Mouse (Mus musculus): ENCODE measurements around the gene Cavin3. TPM values are rescaled to one million over a fixed set of nuclear protein-coding genes. Genes with fewer than 3 reads are reported as not detected.
A peak's percentile ranks its signal among the peaks of the same experiment; 100 is the strongest.

The Cavin3 gene
- polyA plus RNA-seq (2016; fragmentation: Nextera tagmentation; extraction: Ambion mirVana): 29.2 and 29.3 TPM in 2 replicates

- Histone ChIP-seq H3K27ac (no peak within 1 kb of the TSS; the same call in 1 of the 2 replicates), H3K4me2 (replicated peaks) (peak within 1 kb of the TSS; percentile 83), H3K4me1 (peaks cover 22% of the 10 kb centered on the region), H3K36me3 (no peaks in the 10 kb centered on the region), H3K9me3 (no peaks in the 10 kb centered on the region), H3K4me3 (peak within 1 kb of the TSS; percentile 47), H3K27me3 (replicated peaks) (peaks cover 6% of the 10 kb centered on the region; the same call in 1 of the 2 replicates), H3K9ac (peak within 1 kb of the TSS; percentile 57)
- 3% methylated on average over 63 of the region's 63 CpGs for WGBS
- ATAC-seq (ENCODE audit: low FRiP score, low read depth): peak; percentile 88
These were observed at the start of gene Cavin3 for GRCm38 (mm10) chr7:105481505-105482411. TSS of gene Cavin3 (minus strand) at chr7:105482300.

DNA sequence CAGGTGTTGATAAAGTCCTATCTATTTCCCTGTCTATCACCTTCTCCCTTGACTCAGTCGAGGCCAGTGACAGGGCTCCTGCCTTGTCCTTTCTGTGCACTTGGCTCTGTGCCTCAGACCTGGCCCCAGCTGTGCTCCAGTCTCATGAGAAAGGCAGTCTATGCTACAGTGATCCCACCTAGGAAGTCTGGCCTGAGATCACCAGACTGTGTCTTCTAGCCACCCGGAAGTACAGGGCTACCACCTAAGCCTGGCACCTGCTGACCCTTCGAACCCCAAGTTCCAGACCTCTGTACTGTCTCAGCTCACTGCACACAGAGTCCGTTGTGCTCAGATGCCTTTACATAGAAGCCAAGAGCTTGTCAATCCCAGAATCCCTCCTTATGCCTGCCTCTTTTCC is 46.0 kb upstream of the Cavin3 start:
- Histone ChIP-seq H3K9me3 (no peaks in the 10 kb centered on the region), H3K4me2 (replicated peaks) (no peak overlapping the region), H3K4me1 (no peaks in the 10 kb centered on the region), H3K27ac (no peak overlapping the region), H3K9ac (no peak overlapping the region), H3K4me3 (no peak overlapping the region), H3K27me3 (replicated peaks) (no peaks in the 10 kb centered on the region), H3K36me3 (no peaks in the 10 kb centered on the region)
- 79% methylated on average over 4 of the region's 4 CpGs for WGBS
- ATAC-seq (ENCODE audit: low FRiP score, low read depth): no peak; the same call in 1 of the 2 replicates

DNA sequence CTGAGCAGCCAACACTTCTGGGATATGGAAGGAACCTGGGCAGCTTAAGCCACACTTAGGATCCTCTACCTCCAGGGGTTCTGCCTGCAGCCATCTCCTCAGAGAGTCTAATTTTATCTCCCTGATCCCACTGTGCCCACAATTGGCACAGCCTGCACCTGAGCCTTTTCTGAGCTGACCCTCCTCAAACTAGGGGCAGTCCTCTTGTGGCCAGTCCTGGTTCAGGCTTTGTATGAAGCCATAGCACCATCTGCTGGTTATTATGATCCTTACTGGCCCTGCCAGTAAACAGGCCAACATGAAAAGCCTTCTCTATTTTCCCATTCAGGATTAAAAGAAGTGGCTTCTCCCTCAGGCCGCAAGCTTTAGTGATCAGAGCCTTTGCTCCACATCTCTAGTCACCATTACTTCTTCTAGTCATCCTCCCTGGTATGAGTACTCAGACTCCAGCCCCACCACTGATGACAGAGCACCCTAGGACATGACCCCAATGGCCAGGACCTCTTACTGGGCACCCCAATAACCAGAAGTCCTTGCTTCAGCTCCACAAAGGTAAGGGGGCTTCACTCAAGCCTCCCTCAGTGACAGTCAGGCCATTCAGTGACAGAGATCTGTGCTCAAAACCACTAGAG is 45.3 kb upstream of the Cavin3 start:
- H3K36me3 ChIP-seq: no peaks in the 10 kb centered on the region
- H3K4me1 ChIP-seq: no peaks in the 10 kb centered on the region
- ATAC-seq (ENCODE audit: low FRiP score, low read depth): peak; percentile 59; the same call in 1 of the 2 replicates
- no peaks in the 10 kb centered on the region for H3K27me3 ChIP-seq (replicated peaks)
- no peak overlapping the region for H3K27ac ChIP-seq
- no peaks in the 10 kb centered on the region for H3K9me3 ChIP-seq
- WGBS: 56% methylated on average over 1 of the region's 1 CpGs
- no peak overlapping the region for H3K4me3 ChIP-seq
- no peak overlapping the region for H3K4me2 ChIP-seq (replicated peaks)
- H3K9ac ChIP-seq: no peak overlapping the region

DNA sequence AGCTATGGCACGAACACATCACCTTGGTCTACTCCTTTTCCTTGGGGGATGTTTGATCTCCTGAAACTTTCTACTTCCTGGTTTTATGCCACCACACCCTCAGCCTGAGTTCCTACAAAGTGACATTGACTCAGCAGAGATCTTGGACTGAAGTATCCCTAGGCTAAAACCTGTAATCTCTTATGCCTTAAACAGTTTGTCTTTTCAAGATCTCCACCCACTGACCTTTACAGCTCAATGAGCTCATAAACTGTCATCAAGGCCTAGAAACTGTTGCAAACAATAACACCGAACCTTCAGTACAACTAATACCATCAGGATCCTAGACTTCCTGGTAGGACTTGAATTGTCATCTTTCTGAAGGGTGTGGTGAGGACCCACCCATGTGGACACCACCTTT is 42.1 kb upstream of the Cavin3 start:
- 92% methylated on average over 2 of the region's 2 CpGs for WGBS
- Histone ChIP-seq H3K4me1 (no peaks in the 10 kb centered on the region), H3K36me3 (no peaks in the 10 kb centered on the region), H3K9ac (no peak overlapping the region), H3K27me3 (replicated peaks) (no peaks in the 10 kb centered on the region), H3K4me2 (replicated peaks) (no peak overlapping the region), H3K9me3 (no peaks in the 10 kb centered on the region), H3K4me3 (no peak overlapping the region), H3K27ac (no peak overlapping the region)
- ATAC-seq (ENCODE audit: low FRiP score, low read depth): no peak

GRCm38 (mm10) chr7:105520201-105520600 is 38.1 kb upstream of the Cavin3 start:
- Histone ChIP-seq H3K4me3 (no peak overlapping the region), H3K27me3 (replicated peaks) (no peaks in the 10 kb centered on the region), H3K9me3 (no peaks in the 10 kb centered on the region), H3K27ac (no peak overlapping the region), H3K4me2 (replicated peaks) (no peak overlapping the region), H3K4me1 (no peaks in the 10 kb centered on the region), H3K36me3 (no peaks in the 10 kb centered on the region), H3K9ac (no peak overlapping the region)
- WGBS: 42% methylated on average over 6 of the region's 6 CpGs
- no peak for ATAC-seq (ENCODE audit: low FRiP score, low read depth)

DNA sequence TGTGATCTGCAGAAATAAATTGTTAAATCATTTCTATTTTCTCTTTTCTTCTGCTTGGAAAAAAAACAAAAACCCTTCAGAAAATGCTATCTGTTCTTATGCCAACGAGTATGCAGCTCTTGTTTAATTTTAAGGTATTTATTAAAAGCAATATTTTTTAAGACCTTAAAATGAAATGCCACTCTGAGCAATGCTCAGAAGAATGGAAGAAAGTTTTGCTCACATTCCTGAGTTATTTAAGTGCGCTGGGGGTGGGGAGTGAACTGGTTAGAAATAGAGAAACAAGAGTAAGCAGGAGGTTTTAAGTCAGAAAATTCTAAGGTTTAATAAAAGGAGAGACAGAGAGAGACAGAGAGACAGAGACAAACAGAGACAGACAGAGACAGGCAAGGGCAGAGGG is 37.7 kb upstream of the Cavin3 start:
- H3K4me1 ChIP-seq: no peaks in the 10 kb centered on the region
- no peak overlapping the region for H3K9ac ChIP-seq
- no peaks in the 10 kb centered on the region for H3K9me3 ChIP-seq
- no peaks in the 10 kb centered on the region for H3K36me3 ChIP-seq
- WGBS: 83% methylated on average over 2 of the region's 2 CpGs
- H3K27me3 ChIP-seq (replicated peaks): no peaks in the 10 kb centered on the region
- no peak overlapping the region for H3K4me2 ChIP-seq (replicated peaks)
- no peak for ATAC-seq (ENCODE audit: low FRiP score, low read depth)
- H3K4me3 ChIP-seq: no peak overlapping the region
- no peak overlapping the region for H3K27ac ChIP-seq

DNA sequence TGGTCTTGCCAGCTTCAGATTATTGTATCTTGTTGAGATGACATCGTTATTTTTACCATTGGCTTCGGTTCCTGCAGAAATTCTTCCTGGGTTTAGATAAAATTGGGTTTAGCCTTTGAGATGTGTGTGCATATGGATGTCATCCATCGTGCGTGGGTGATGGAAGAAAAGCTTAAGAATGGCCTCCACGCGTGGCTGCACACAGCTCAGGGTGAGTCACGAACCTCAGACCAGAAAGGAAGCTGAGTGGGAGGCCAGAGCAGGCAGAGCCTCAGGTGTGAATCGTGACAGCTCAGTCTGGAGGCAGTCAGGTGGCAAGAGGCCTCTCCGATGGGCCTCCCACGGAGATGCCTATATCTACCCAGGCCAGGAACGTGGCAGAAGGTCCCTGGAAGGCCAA is 37.2 kb upstream of the Cavin3 start:
- no peak overlapping the region for H3K9ac ChIP-seq
- no peaks in the 10 kb centered on the region for H3K9me3 ChIP-seq
- WGBS: 76% methylated on average over 11 of the region's 11 CpGs
- H3K27ac ChIP-seq: no peak overlapping the region
- H3K36me3 ChIP-seq: no peaks in the 10 kb centered on the region
- H3K27me3 ChIP-seq (replicated peaks): no peaks in the 10 kb centered on the region
- no peak overlapping the region for H3K4me2 ChIP-seq (replicated peaks)
- no peak overlapping the region for H3K4me3 ChIP-seq
- H3K4me1 ChIP-seq: no peaks in the 10 kb centered on the region
- ATAC-seq (ENCODE audit: low FRiP score, low read depth): no peak

- Histone ChIP-seq H3K27me3 (replicated peaks) (no peaks in the 10 kb centered on the region), H3K4me2 (replicated peaks) (no peak overlapping the region), H3K36me3 (no peaks in the 10 kb centered on the region), H3K9me3 (no peaks in the 10 kb centered on the region), H3K4me3 (no peak overlapping the region), H3K4me1 (no peaks in the 10 kb centered on the region), H3K9ac (no peak overlapping the region), H3K27ac (no peak overlapping the region)
- WGBS: 67% methylated on average over 9 of the region's 9 CpGs
- ATAC-seq (ENCODE audit: low FRiP score, low read depth): no peak
These were observed 34.7 kb upstream of the Cavin3 start for GRCm38 (mm10) chr7:105516669-105517360.

- Histone ChIP-seq H3K9ac (no peak overlapping the region), H3K9me3 (no peaks in the 10 kb centered on the region), H3K36me3 (no peaks in the 10 kb centered on the region), H3K4me2 (replicated peaks) (no peak overlapping the region), H3K27ac (no peak overlapping the region), H3K4me3 (no peak overlapping the region), H3K27me3 (replicated peaks) (no peaks in the 10 kb centered on the region), H3K4me1 (no peaks in the 10 kb centered on the region)
- 12% methylated on average over 5 of the region's 5 CpGs for WGBS
- peak; percentile 38 for ATAC-seq (ENCODE audit: low FRiP score, low read depth)
These were observed 33.1 kb upstream of the Cavin3 start for GRCm38 (mm10) chr7:105515178-105515577.

DNA sequence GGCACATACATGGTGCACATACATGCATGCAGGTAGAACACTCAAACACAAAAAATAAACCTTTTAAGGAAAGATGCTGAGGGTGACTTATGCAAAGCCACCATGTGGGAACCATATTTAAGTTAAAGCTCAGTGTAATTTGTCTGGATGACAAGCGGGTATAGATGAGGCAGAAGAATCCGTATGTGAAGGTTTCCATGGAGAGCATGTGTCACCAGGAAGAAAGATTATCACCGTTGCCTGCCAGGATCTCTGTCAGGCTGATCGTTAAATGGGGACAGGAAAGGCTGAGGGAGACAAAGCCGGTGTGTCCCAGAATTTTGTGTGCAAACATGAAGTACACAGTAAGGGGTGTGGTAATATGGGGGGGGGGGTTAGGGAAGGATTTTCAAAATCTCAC is 32.5 kb upstream of the Cavin3 start:
- peak; percentile 46 for ATAC-seq (ENCODE audit: low FRiP score, low read depth)
- H3K4me3 ChIP-seq: no peak overlapping the region
- H3K27me3 ChIP-seq (replicated peaks): no peaks in the 10 kb centered on the region
- H3K9ac ChIP-seq: no peak overlapping the region
- H3K36me3 ChIP-seq: no peaks in the 10 kb centered on the region
- H3K4me2 ChIP-seq (replicated peaks): no peak overlapping the region
- no peaks in the 10 kb centered on the region for H3K9me3 ChIP-seq
- H3K4me1 ChIP-seq: no peaks in the 10 kb centered on the region
- no peak overlapping the region for H3K27ac ChIP-seq
- 56% methylated on average over 5 of the region's 5 CpGs for WGBS

GRCm38 (mm10) chr7:105513845-105514291 is 31.8 kb upstream of the Cavin3 start:
- peak; percentile 70 for ATAC-seq (ENCODE audit: low FRiP score, low read depth)
- Histone ChIP-seq H3K4me1 (no peaks in the 10 kb centered on the region), H3K4me2 (replicated peaks) (no peak overlapping the region), H3K36me3 (no peaks in the 10 kb centered on the region), H3K9ac (no peak overlapping the region), H3K27me3 (replicated peaks) (no peaks in the 10 kb centered on the region), H3K4me3 (no peak overlapping the region), H3K9me3 (no peaks in the 10 kb centered on the region), H3K27ac (no peak overlapping the region)
- WGBS: 65% methylated on average over 5 of the region's 5 CpGs

- no peak for ATAC-seq (ENCODE audit: low FRiP score, low read depth)
- Histone ChIP-seq H3K36me3 (no peaks in the 10 kb centered on the region), H3K4me3 (no peak overlapping the region), H3K27me3 (replicated peaks) (no peaks in the 10 kb centered on the region), H3K4me2 (replicated peaks) (no peak overlapping the region), H3K4me1 (no peaks in the 10 kb centered on the region), H3K27ac (no peak overlapping the region), H3K9ac (no peak overlapping the region), H3K9me3 (no peaks in the 10 kb centered on the region)
- 83% methylated on average over 5 of the region's 5 CpGs for WGBS
These were observed 28.0 kb upstream of the Cavin3 start for GRCm38 (mm10) chr7:105510143-105510542.
